Mouse (Mus musculus) ES-E14 (cell line): ENCODE data around the gene Tmem44. TPM values are rescaled to one million over a fixed set of nuclear protein-coding genes. Genes with fewer than 3 reads are reported as not detected.

ENCODE experiments used
- DNase-seq: peaks from one replicate; pipeline ENCODE4 v3.0.0-alpha.2; 2013; ENCODE audit warnings: low read depth, low spot score
- H3K27ac ChIP-seq: 2 replicates; pipeline ENCODE4 v1.5.1; 2012; ENCODE audit warnings: low read depth, mild to moderate bottlenecking, low read length, moderate library complexity, mixed read lengths; ENCODE audit not compliant: poor library complexity, insufficient read depth, severe bottlenecking
- H3K36me3 ChIP-seq: 2 replicates; pipeline ENCODE4 v1.6.1; 2012; ENCODE audit warnings: mild to moderate bottlenecking, low read length, moderate library complexity, mixed read lengths; ENCODE audit not compliant: control insufficient read depth, poor library complexity, insufficient read depth, severe bottlenecking
- H3K4me1 ChIP-seq, 2 experiments: fragments of 150-350 bp in 1 of 2; sonication (generic) in 1 of 2; 2 replicates each; pipeline ENCODE4 v1.6.1; 2012; ENCODE audit warnings: low read length in 2 of 2, mild to moderate bottlenecking in 1 of 2, mixed read lengths in 1 of 2; ENCODE audit not compliant: control insufficient read depth in 2 of 2, insufficient read depth in 2 of 2, poor library complexity in 1 of 2
- H3K4me3 ChIP-seq, 2 experiments: fragments of 150-350 bp in 1 of 2; sonication (generic) in 1 of 2; 2 replicates each; pipeline ENCODE4 v1.5.1; 2012; ENCODE audit warnings: low read length in 2 of 2, low read depth in 1 of 2, mild to moderate bottlenecking in 1 of 2, mixed read lengths in 1 of 2; ENCODE audit not compliant: insufficient read depth in 1 of 2, poor library complexity in 1 of 2, severe bottlenecking in 1 of 2
- H3K9ac ChIP-seq: 2 replicates; pipeline ENCODE4 v1.6.1; 2012; ENCODE audit warnings: low read depth, mild to moderate bottlenecking, low read length, mixed read lengths; ENCODE audit not compliant: poor library complexity, insufficient read depth, severe bottlenecking
- H3K9me3 ChIP-seq: fragments of 150-350 bp; sonication (generic); 2 replicates; pipeline ENCODE4 v1.6.1; 2012; ENCODE audit warnings: low read depth, mild to moderate bottlenecking, low read length; ENCODE audit not compliant: control insufficient read depth, insufficient read depth
- CHD2 ChIP-seq: IDR thresholded peaks from 2 replicates; pipeline ENCODE4 v1.6.1; 2014; ENCODE audit warnings: mild to moderate bottlenecking, low read depth, low read length, inconsistent platforms
- HCFC1 ChIP-seq: IDR thresholded peaks from 2 replicates; pipeline ENCODE4 v1.6.1; 2012; ENCODE audit warnings: low read length, inconsistent platforms, borderline replicate concordance; ENCODE audit not compliant: insufficient read depth
- MAFK ChIP-seq: IDR thresholded peaks from 2 replicates; pipeline ENCODE4 v1.6.1; 2014; ENCODE audit warnings: mild to moderate bottlenecking, low read depth, low read length, inconsistent platforms; ENCODE audit not compliant: insufficient read depth
- ZC3H11A ChIP-seq: IDR thresholded peaks from 2 replicates; pipeline ENCODE4 v1.6.1; 2012; ENCODE audit warnings: low read depth, mild to moderate bottlenecking, inconsistent platforms, low read length, borderline replicate concordance
- ZNF384 ChIP-seq: IDR thresholded peaks from 2 replicates; pipeline ENCODE4 v1.6.1; 2012; ENCODE audit warnings: low read depth, low read length, inconsistent platforms
- in situ Hi-C, 2 experiments: fragments of 600-800 bp; cut with MboI; formaldehyde crosslinking; loops; one replicate each; pipeline ENCODE4 v1.15.1; 2025; ENCODE audit warnings: low sequenced_read_pairs in 2 of 2, inconsistent platforms in 1 of 2; ENCODE audit not compliant: unreplicated experiment in 2 of 2
- total RNA-seq: library from RNA; depleted of rRNA; stranded (reverse); fragments of 300-350 nt; gene quantifications from 2 replicates; pipeline ENCODE4 v1.2.3, GENCODE M21; 2012

Tmem44 gene
- total RNA-seq, 1 experiment, result 4.2 TPM

GRCm38 (mm10) chr16:30520361-30520823, 30.2 kb downstream of the Tmem44 start:
- Histone ChIP-seq H3K9me3 (no peaks in the 10 kb centered on the region), H3K4me1 (peaks cover 0 to 8% of the 10 kb centered on the region in 2 experiments; a peak in 1 of 4 replicates), H3K9ac (no peak overlapping the region), H3K4me3 (no peak overlapping the region), H3K27ac (no peak overlapping the region), H3K36me3 (no peaks in the 10 kb centered on the region)
- DNase-seq, result peak; percentile 49
- in situ Hi-C loops, result loop anchor here in 1 of 2 experiments (5.0 kb wide), 1 partner anchor 268 kb away; no protein-coding TSS in a partner anchor
- TF ChIP-seq MAFK (no peak), ZC3H11A (peak; percentile 21; the same call in 1 of the 2 replicates)

- TF ChIP-seq HCFC1, result no peak
- TF ChIP-seq MAFK, result no peak
- TF ChIP-seq ZNF384, result no peak
- TF ChIP-seq CHD2, result no peak
- TF ChIP-seq ZC3H11A, result no peak
- no peaks in the 10 kb centered on the region for H3K36me3 ChIP-seq
- H3K4me1 ChIP-seq, result peaks cover 0 to 6% of the 10 kb centered on the region in 2 experiments; a peak in 2 of 4 replicates
- DNase-seq, result no peak
- in situ Hi-C loops, result loop anchor here in 1 of 2 experiments (10.0 kb wide), 1 partner anchor 264 kb away; no protein-coding TSS in a partner anchor
- H3K9ac ChIP-seq, result no peak overlapping the region
- H3K27ac ChIP-seq, result no peak overlapping the region
- H3K4me3 ChIP-seq, result no peak overlapping the region
- H3K9me3 ChIP-seq, result no peaks in the 10 kb centered on the region
These were observed 32.0 kb downstream of the Tmem44 start for GRCm38 (mm10) chr16:30518635-30519034.

GRCm38 (mm10) chr16:30517666-30518283, 32.9 kb downstream of the Tmem44 start:
- Histone ChIP-seq H3K4me3 (no peak overlapping the region), H3K27ac (no peak overlapping the region), H3K36me3 (no peaks in the 10 kb centered on the region), H3K4me1 (peaks cover 5 to 10% of the 10 kb centered on the region in 2 experiments; a peak in 3 of 4 replicates), H3K9ac (no peak overlapping the region), H3K9me3 (no peaks in the 10 kb centered on the region)
- in situ Hi-C loops, result loop anchor here in 1 of 2 experiments (10.0 kb wide), 1 partner anchor 263 kb away; no protein-coding TSS in a partner anchor
- no peak for DNase-seq
- TF ChIP-seq HCFC1, result no peak

GRCm38 (mm10) chr16:30516993-30517392, 33.6 kb downstream of the Tmem44 start:
- Histone ChIP-seq H3K9me3 (no peaks in the 10 kb centered on the region), H3K27ac (no peak overlapping the region), H3K4me1 (peaks cover 7 to 15% of the 10 kb centered on the region in 2 experiments; a peak in 3 of 4 replicates), H3K9ac (no peak overlapping the region), H3K4me3 (no peak overlapping the region), H3K36me3 (no peaks in the 10 kb centered on the region)
- TF ChIP-seq CHD2 (no peak), ZNF384 (no peak), ZC3H11A (no peak), MAFK (no peak), HCFC1 (no peak)
- no peak for DNase-seq
- in situ Hi-C loops, result loop anchor here in 1 of 2 experiments (10.0 kb wide), 1 partner anchor 262 kb away; no protein-coding TSS in a partner anchor

- TF ChIP-seq HCFC1, result no peak
- no peak for TF ChIP-seq MAFK
- no peak for TF ChIP-seq CHD2
- no peak for TF ChIP-seq ZNF384
- peak; percentile 69 for TF ChIP-seq ZC3H11A
- Histone ChIP-seq H3K9me3 (no peaks in the 10 kb centered on the region), H3K9ac (no peak overlapping the region), H3K27ac (no peak overlapping the region), H3K36me3 (no peaks in the 10 kb centered on the region), H3K4me3 (no peak overlapping the region), H3K4me1 (peaks cover 7 to 18% of the 10 kb centered on the region in 2 experiments; a peak in 3 of 4 replicates)
- in situ Hi-C loops, result loop anchor here in 1 of 2 experiments (10.0 kb wide), 1 partner anchor 261 kb away; no protein-coding TSS in a partner anchor
- DNase-seq, result peak; percentile 51
These were observed 35.2 kb downstream of the Tmem44 start for GRCm38 (mm10) chr16:30515418-30515817.
